Mouse (Mus musculus) limb, embryonic 11.5 days (tissue): ENCODE measurements around the gene Olfr1034. TPM values are rescaled to one million over a fixed set of nuclear protein-coding genes. Genes with fewer than 3 reads are reported as not detected.

Experiments
- ATAC-seq: fragments of 200-750 bp; cut with Nextera tagmentation; 2 replicates; pipeline ENCODE4 v1.8.0; 2017; ENCODE audit warnings: low read depth; ENCODE audit not compliant: insufficient number of reproducible peaks, low FRiP score, low TSS enrichment
- DNase-seq: peaks from one replicate; pipeline ENCODE4 v3.0.0-alpha.2; 2015; ENCODE audit warnings: low spot score
- H3K27ac ChIP-seq: fragments of 300-500 bp; sonication (generic); replicated peaks from 2 replicates; pipeline ENCODE4 v1.5.1; 2014; ENCODE audit warnings: low read depth, mild to moderate bottlenecking, low read length
- H3K27me3 ChIP-seq: fragments of 300-500 bp; sonication (generic); 2 replicates; pipeline ENCODE4 v1.6.1; 2014; ENCODE audit warnings: mild to moderate bottlenecking, low read length, mixed read lengths; ENCODE audit not compliant: control insufficient read depth, insufficient read depth
- H3K36me3 ChIP-seq: fragments of 300-500 bp; sonication (generic); 2 replicates; pipeline ENCODE4 v1.6.1; 2014; ENCODE audit warnings: mild to moderate bottlenecking, low read length, moderate library complexity, mixed read lengths; ENCODE audit not compliant: control insufficient read depth, insufficient read depth
- H3K4me1 ChIP-seq: fragments of 300-500 bp; sonication (generic); 2 replicates; pipeline ENCODE4 v1.6.1; 2014; ENCODE audit warnings: low read length, mixed read lengths; ENCODE audit not compliant: control insufficient read depth, insufficient read depth
- H3K4me2 ChIP-seq: fragments of 300-500 bp; sonication (generic); 2 replicates; pipeline ENCODE4 v1.6.1; 2014; ENCODE audit warnings: low read depth, mild to moderate bottlenecking, moderate library complexity; ENCODE audit not compliant: severe bottlenecking
- H3K4me3 ChIP-seq: fragments of 300-500 bp; sonication (generic); 2 replicates; pipeline ENCODE4 v1.5.1; 2014; ENCODE audit warnings: low read depth, low read length
- H3K9ac ChIP-seq: fragments of 300-500 bp; sonication (generic); 2 replicates; pipeline ENCODE4 v1.6.1; 2014; ENCODE audit warnings: mild to moderate bottlenecking, low read length
- H3K9me3 ChIP-seq: fragments of 300-500 bp; sonication (generic); 2 replicates; pipeline ENCODE4 v1.6.1; 2016; ENCODE audit warnings: low read length; ENCODE audit not compliant: control insufficient read depth
- WGBS: fragments of 180-500 bp; shearing (Covaris S2); extraction: QIAGEN DNeasy Blood & Tissue Kit; methylation state at CpG from one replicate; pipeline ENCODE4 v1.1.7; 2014; 5-methylcytosine and 5-hydroxymethylcytosine counted together
- polyA plus RNA-seq: library from polyadenylated mRNA; unstranded; fragments of >200 nt; fragmentation: Nextera tagmentation; extraction: Ambion mirVana; gene quantifications from 2 replicates; pipeline ENCODE4 v1.2.1, GENCODE M21; 2014

Olfr1034 gene
- polyA plus RNA-seq, 1 experiment from 2014 or later: not detected

DNA sequence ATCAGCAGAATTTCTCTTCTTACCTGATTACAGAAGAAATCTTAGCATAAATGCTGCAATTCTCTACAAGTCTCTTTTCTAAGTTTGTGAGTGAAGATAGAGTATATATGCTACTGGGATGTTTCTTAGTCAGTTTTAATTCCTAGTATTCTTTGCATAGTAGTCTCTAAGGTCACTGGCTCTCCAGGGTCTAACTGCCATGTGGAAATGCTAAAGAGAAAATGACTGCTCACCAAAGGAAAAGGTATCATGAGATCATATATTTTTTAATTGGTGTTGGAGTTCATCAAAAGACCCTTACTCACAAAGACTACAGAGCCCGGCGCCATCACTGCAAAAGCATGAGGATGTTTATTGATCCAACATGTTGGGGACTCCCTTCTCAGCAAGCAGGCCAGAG, 41.6 kb downstream of the Olfr1034 start, which contains the start of gene Olfr1037:
TSS of gene Olfr1037 (minus strand) at position 101 of the 400 bp plus-strand sequence.
- Histone ChIP-seq H3K4me3 (no peak within 1 kb of the TSS), H3K4me1 (no peaks in the 10 kb centered on the region), H3K4me2 (no peak within 1 kb of the TSS), H3K9me3 (no peaks in the 10 kb centered on the region), H3K9ac (no peak within 1 kb of the TSS), H3K27me3 (no peaks in the 10 kb centered on the region), H3K27ac (no peak within 1 kb of the TSS), H3K36me3 (no peaks in the 10 kb centered on the region)
- DNase-seq: no peak
- WGBS: 96% methylated on average over 2 of the region's 2 CpGs
- ATAC-seq: no peak

Other genes starting within 250 kb of the Olfr1034 start
- not detected in 2 replicates for gene Olfr1016, start 243.3 kb upstream of the Olfr1034 start, polyA plus RNA-seq
- not detected in 2 replicates for gene Olfr1018, start 227.4 kb upstream of the Olfr1034 start, polyA plus RNA-seq
- not detected in 2 replicates for gene Olfr1019, start 200.4 kb upstream of the Olfr1034 start, polyA plus RNA-seq
- not detected in 2 replicates for gene Olfr1020, start 198.8 kb upstream of the Olfr1034 start, polyA plus RNA-seq
- gene Olfr1022, start 177.3 kb upstream of the Olfr1034 start, polyA plus RNA-seq: not detected in 2 replicates
- gene Olfr1023, start 160.2 kb upstream of the Olfr1034 start, polyA plus RNA-seq: not detected in 2 replicates
- gene Olfr1024, start 140.8 kb upstream of the Olfr1034 start, polyA plus RNA-seq: not detected in 2 replicates
- not detected in 2 replicates for gene Olfr1025-ps1, start 130.7 kb upstream of the Olfr1034 start, polyA plus RNA-seq
- not detected in 2 replicates for gene Olfr1026, start 124.3 kb upstream of the Olfr1034 start, polyA plus RNA-seq
- gene Olfr1028, start 95.4 kb upstream of the Olfr1034 start, polyA plus RNA-seq: not detected in 2 replicates
- not detected in 2 replicates for gene Olfr1029, start 72.0 kb upstream of the Olfr1034 start, polyA plus RNA-seq
- not detected in 2 replicates for gene Olfr1030, start 66.6 kb upstream of the Olfr1034 start, polyA plus RNA-seq
- not detected in 2 replicates for gene Olfr1031, start 55.6 kb upstream of the Olfr1034 start, polyA plus RNA-seq
- gene Olfr1032, start 40.3 kb upstream of the Olfr1034 start, polyA plus RNA-seq: not detected in 2 replicates
- gene Olfr1033, start 25.2 kb upstream of the Olfr1034 start, polyA plus RNA-seq: not detected in 2 replicates
- not detected in 2 replicates for gene Olfr1036, start 28.1 kb downstream of the Olfr1034 start, polyA plus RNA-seq
- not detected in 2 replicates for gene Olfr1037, start 41.5 kb downstream of the Olfr1034 start, polyA plus RNA-seq
- gene Olfr1039, start 90.1 kb downstream of the Olfr1034 start, polyA plus RNA-seq: not detected in 2 replicates
- gene Olfr1040, start 100.9 kb downstream of the Olfr1034 start, polyA plus RNA-seq: not detected in 2 replicates
- gene Olfr1042, start 116.0 kb downstream of the Olfr1034 start, polyA plus RNA-seq: not detected in 2 replicates
- not detected in 2 replicates for gene Olfr1043, start 121.7 kb downstream of the Olfr1034 start, polyA plus RNA-seq
- not detected in 2 replicates for gene Olfr1044, start 132.0 kb downstream of the Olfr1034 start, polyA plus RNA-seq
- not detected in 2 replicates for gene Olfr52, start 139.8 kb downstream of the Olfr1034 start, polyA plus RNA-seq
- gene Olfr1045, start 157.1 kb downstream of the Olfr1034 start, polyA plus RNA-seq: not detected in 2 replicates
- gene Olfr1046, start 173.5 kb downstream of the Olfr1034 start, polyA plus RNA-seq: not detected in 2 replicates
- not detected in 2 replicates for gene Olfr1047, start 185.5 kb downstream of the Olfr1034 start, polyA plus RNA-seq
- not detected in 2 replicates for gene Olfr1048, start 194.4 kb downstream of the Olfr1034 start, polyA plus RNA-seq
- not detected in 2 replicates for gene Olfr1049, start 212.5 kb downstream of the Olfr1034 start, polyA plus RNA-seq
- not detected in 2 replicates for gene Olfr1051, start 233.2 kb downstream of the Olfr1034 start, polyA plus RNA-seq
- not detected in 2 replicates for gene Olfr1052, start 246.6 kb downstream of the Olfr1034 start, polyA plus RNA-seq